ENCODE assay signal across 9 mouse cellular contexts in the genomic region with DNA sequence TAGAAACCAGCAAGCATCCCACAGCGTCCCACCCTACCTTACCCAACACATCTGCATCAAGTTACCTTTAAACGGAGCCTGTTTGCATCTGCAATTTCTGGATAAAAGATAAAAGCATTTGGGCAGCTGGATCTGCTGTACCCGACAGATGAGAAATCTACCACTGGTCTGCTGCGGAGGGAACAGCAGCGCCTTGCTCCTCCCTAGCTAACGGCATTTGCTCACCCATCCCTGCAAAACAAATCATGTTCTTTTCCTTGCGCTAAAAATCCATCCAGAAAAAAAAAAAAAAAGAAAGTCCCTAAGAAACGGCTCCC. TPM values are rescaled to one million over a fixed set of nuclear protein-coding genes. Genes with fewer than 3 reads are reported as not detected.
DNase-seq lines count a peak whose midpoint lies in the region; ATAC-seq and TF ChIP-seq lines count a peak whose summit lies in the region.
"Had no signal": no experiment of that assay in that cellular context is flagged by ENCODE, and none has a peak within 500 bp of the region (broad histone marks: within the 10 kb centered on the region; RNA-seq: fewer than 3 reads in every experiment).

No protein-coding gene starts in this region.

- no peaks in the 10 kb centered on the region for H3K4me1 ChIP-seq in liver, embryonic 15.5 days (replicated peaks)

- intact Hi-C loops in gastrocnemius, adult 2 months (cut with DNase I), result no loop called here

- ATAC-seq in liver, embryonic 15.5 days (ENCODE audit: insufficient read depth), result no peak

- H3K9ac ChIP-seq in liver, embryonic 15.5 days, result no peak overlapping the region

- TF ChIP-seq CTCF in gastrocnemius, adult 2 months (IDR thresholded peaks at IDR 0.05), result no peak

- H3K4me2 ChIP-seq in liver, embryonic 15.5 days, result peak overlapping the region; percentile 41; the same call in 1 of the 2 replicates

- WGBS in liver, embryonic 15.5 days (ENCODE audit: insufficient replicate concordance), result 8% methylated on average over 8 of the region's 8 CpGs

- no peak overlapping the region for H3K27ac ChIP-seq in gastrocnemius, adult 2 months
- no peak overlapping the region for H3K27ac ChIP-seq in liver, embryonic 15.5 days (replicated peaks)

- H3K27me3 ChIP-seq in liver, embryonic 15.5 days, result peaks cover 38% of the 10 kb centered on the region

- DNase-seq in gastrocnemius, adult 2 months, result no peak
- DNase-seq in gastrocnemius, postnatal 10 days, result no peak
- peak; percentile 25 for DNase-seq in right cerebral cortex, postnatal 4 days
- DNase-seq in right cerebral cortex, postnatal 25 days, result no peak
- DNase-seq in left cerebral cortex, adult 11 months (ENCODE audit: low spot score), result no peak
- no peak for DNase-seq in testis, postnatal 10 days (ENCODE audit: low spot score)
- DNase-seq in cerebellum, adult 9-10 months, result no peak

- H3K9me3 ChIP-seq in liver, embryonic 15.5 days (replicated peaks), result no peaks in the 10 kb centered on the region

- no peaks in the 10 kb centered on the region for H3K36me3 ChIP-seq in liver, embryonic 15.5 days (replicated peaks)

- H3K4me3 ChIP-seq in gastrocnemius, adult 2 months, result peak overlapping the region; percentile 64
- no peak overlapping the region; the same call in 1 of the 2 replicates for H3K4me3 ChIP-seq in liver, embryonic 15.5 days (replicated peaks)

RNA-seq across cellular contexts. Expression of a gene that starts 1.0 kb away (rescaled TPM):
- total RNA-seq in gastrocnemius, adult 2 months (2021), result under 1 TPM; 0.43 to 0.45 TPM
- total RNA-seq in gastrocnemius, postnatal 10 days (2021), result 1 to 10 TPM; 1.1 to 1.2 TPM
- polyA plus RNA-seq in liver, embryonic 15.5 days (2015; fragmentation: Nextera tagmentation; extraction: Ambion mirVana), result 0.02 TPM in 2 replicates
- total RNA-seq: common myeloid progenitor, adult 5-6 weeks had no signal
